Mouse (Mus musculus): ENCODE measurements around the gene Mfng. TPM values are rescaled to one million over a fixed set of nuclear protein-coding genes. Genes with fewer than 3 reads are reported as not detected.

Mfng gene
- total and polyA plus RNA-seq, 3 experiments, result 35.2 to 63.7 (median 52.5) TPM

- H3K9me3 ChIP-seq (replicated peaks; ENCODE audit: low read length), result no peaks in the 10 kb centered on the region
- H3K27ac ChIP-seq (ENCODE audit: insufficient read depth, low read depth), result no peak overlapping the region
- H3K4me3 ChIP-seq (replicated peaks in 1 of 3; ENCODE audit: low read depth in 2 of 3, low read length in 2 of 3, poor library complexity in 1 of 3), result no peak overlapping the region
- H3K27me3 ChIP-seq (replicated peaks), result peaks cover 88% of the 10 kb centered on the region
- 0 out of 2 replicates have a peak overlapping the region, but pooled peaks have one; percentile 39 for H3K4me2 ChIP-seq (ENCODE audit: insufficient read depth, low read depth, poor library complexity, severe bottlenecking)
- no peak overlapping the region for H3K9ac ChIP-seq (ENCODE audit: insufficient read depth, low read depth)
- dilution Hi-C loops (cut with MboI; ENCODE audit: extremely low pct_ligation_motif_present, extremely low pct_unique_long_range_greater_than_20kb, low sequenced_read_pairs) (no loop called here), in situ Hi-C loops (cut with MboI; ENCODE audit: low pct_ligation_motif_present, low pct_unique_long_range_greater_than_20kb, low sequenced_read_pairs) (no loop called here)
- H3K4me1 ChIP-seq (ENCODE audit: control insufficient read depth in 1 of 2, insufficient read depth in 2 of 2), result peaks cover 0 to 3% of the 10 kb centered on the region in 2 experiments; a peak in 1 of 4 replicates
- no peaks in the 10 kb centered on the region for H3K79me2 ChIP-seq (replicated peaks; ENCODE audit: control insufficient read depth, extremely low read depth, insufficient read depth, poor library complexity, severe bottlenecking)
- DNase-seq (ENCODE audit: extremely low read depth), result no peak
- no peaks in the 10 kb centered on the region for H3K36me3 ChIP-seq (replicated peaks in 1 of 2; ENCODE audit: control insufficient read depth in 1 of 2, insufficient read depth in 1 of 2, low read length in 1 of 2)
- TF ChIP-seq HCFC1 (IDR thresholded peaks at IDR 0.05; ENCODE audit: low read depth, low read length) (no peak), KAT2A (IDR thresholded peaks at IDR 0.05; ENCODE audit: insufficient replicate concordance, low read length) (no peak), MYC (IDR thresholded peaks at IDR 0.05; ENCODE audit: low read depth, low read length) (no peak), ETS1 (conservative IDR thresholded peaks at IDR 0.05; ENCODE audit: low read depth, low read length) (no peak), RAD21 (IDR thresholded peaks at IDR 0.05; ENCODE audit: low read depth, low read length) (no peak), MEF2A (IDR thresholded peaks at IDR 0.05; ENCODE audit: borderline replicate concordance, low read depth, low read length) (no peak), TBP (conservative IDR thresholded peaks at IDR 0.05; ENCODE audit: low read depth, low read length) (no peak)
Measured at GRCm38 (mm10) chr15:78720532-78720931, 52.7 kb downstream of the Mfng start.

- H3K9ac ChIP-seq (ENCODE audit: insufficient read depth, low read depth), result no peak overlapping the region
- DNase-seq (ENCODE audit: extremely low read depth), result peak; percentile 56
- in situ Hi-C loops (cut with MboI; ENCODE audit: low pct_ligation_motif_present, low pct_unique_long_range_greater_than_20kb, low sequenced_read_pairs) (no loop called here), dilution Hi-C loops (cut with MboI; ENCODE audit: extremely low pct_ligation_motif_present, extremely low pct_unique_long_range_greater_than_20kb, low sequenced_read_pairs) (no loop called here)
- peak; percentile 35 for TF ChIP-seq RAD21 (IDR thresholded peaks at IDR 0.05; ENCODE audit: low read depth, low read length)
- TF ChIP-seq ETS1 (conservative IDR thresholded peaks at IDR 0.05; ENCODE audit: low read depth, low read length), result no peak
- no peak for TF ChIP-seq ZMIZ1 (IDR thresholded peaks at IDR 0.05; ENCODE audit: low read depth, low read length)
- no peak for TF ChIP-seq KAT2A (IDR thresholded peaks at IDR 0.05; ENCODE audit: insufficient replicate concordance, low read length)
- no peak for TF ChIP-seq RCOR1 (conservative IDR thresholded peaks at IDR 0.05; ENCODE audit: low read depth, low read length)
- no peak for TF ChIP-seq EP300 (IDR thresholded peaks at IDR 0.05; ENCODE audit: low read length)
- TF ChIP-seq PAX5 (IDR thresholded peaks at IDR 0.05; ENCODE audit: low read length), result no peak
- TF ChIP-seq NELFE (IDR thresholded peaks at IDR 0.05; ENCODE audit: low read depth, low read length), result no peak
- peak in 1 of 2 experiments; percentile 70; a peak in 2 of 4 replicates for TF ChIP-seq CTCF (conservative IDR thresholded peaks at IDR 0.05 in 1 of 2, IDR thresholded peaks at IDR 0.05 in 1 of 2; ENCODE audit: low read depth in 2 of 2, low read length in 2 of 2)
- TF ChIP-seq BHLHE40 (IDR thresholded peaks at IDR 0.05; ENCODE audit: low read depth, low read length), result 0 out of 2 replicates have a peak, but pooled peaks have one; percentile 7
- TF ChIP-seq SMC3 (IDR thresholded peaks at IDR 0.05; ENCODE audit: low read depth, low read length), result peak; percentile 74
- TF ChIP-seq CHD2 (IDR thresholded peaks at IDR 0.05; ENCODE audit: low read length), result 0 out of 2 replicates have a peak, but pooled peaks have one; percentile 42
- no peak for TF ChIP-seq IRF4 (IDR thresholded peaks at IDR 0.05; ENCODE audit: low read depth, low read length)
- no peak for TF ChIP-seq MAX (IDR thresholded peaks at IDR 0.05; ENCODE audit: low read length)
- H3K4me2 ChIP-seq (ENCODE audit: insufficient read depth, low read depth, poor library complexity, severe bottlenecking), result peak overlapping the region; percentile 39; the same call in 1 of the 2 replicates
- no peak overlapping the region for H3K4me3 ChIP-seq (replicated peaks in 1 of 3; ENCODE audit: low read depth in 2 of 3, low read length in 2 of 3, poor library complexity in 1 of 3)
- H3K27ac ChIP-seq (ENCODE audit: insufficient read depth, low read depth), result no peak overlapping the region
- H3K79me2 ChIP-seq (replicated peaks; ENCODE audit: control insufficient read depth, extremely low read depth, insufficient read depth, poor library complexity, severe bottlenecking), result no peaks in the 10 kb centered on the region
- no peaks in the 10 kb centered on the region for H3K36me3 ChIP-seq (replicated peaks in 1 of 2; ENCODE audit: control insufficient read depth in 1 of 2, insufficient read depth in 1 of 2, low read length in 1 of 2)
- H3K4me1 ChIP-seq (ENCODE audit: control insufficient read depth in 1 of 2, insufficient read depth in 2 of 2), result peaks cover 0 to 3% of the 10 kb centered on the region in 2 experiments; a peak in 1 of 4 replicates
- no peaks in the 10 kb centered on the region for H3K9me3 ChIP-seq (replicated peaks; ENCODE audit: low read length)
- peaks cover 88% of the 10 kb centered on the region for H3K27me3 ChIP-seq (replicated peaks)
Measured at GRCm38 (mm10) chr15:78720094-78720493, 53.2 kb downstream of the Mfng start.

Measured in CH12.LX (cell line).